Mouse (Mus musculus): ENCODE data around the gene Rabgef1. TPM values are rescaled to one million over a fixed set of nuclear protein-coding genes. Genes with fewer than 3 reads are reported as not detected.
"Not testable (repeated sequence)": the region's sequence is repeated elsewhere in the genome, so short reads cannot be mapped to it uniquely, and the experiment has no call there.

Gene Rabgef1
- polyA plus RNA-seq, 1 experiment from 2014 or later, result 24.4 TPM

- Histone ChIP-seq H3K9me3 (ENCODE audit: control insufficient read depth, low read length) (no peaks in the 10 kb centered on the region), H3K27ac (replicated peaks; ENCODE audit: low read depth, low read length) (peak overlapping the region; percentile 84), H3K27me3 (replicated peaks; ENCODE audit: control insufficient read depth, insufficient read depth, low read length) (no peaks in the 10 kb centered on the region), H3K4me2 (ENCODE audit: low read depth, low read length) (peak overlapping the region; percentile 85), H3K4me3 (ENCODE audit: low read depth, low read length) (peak overlapping the region; percentile 81), H3K4me1 (ENCODE audit: control insufficient read depth, insufficient read depth, low read length) (peaks cover 6% of the 10 kb centered on the region; the same call in 1 of the 2 replicates), H3K36me3 (ENCODE audit: control insufficient read depth, insufficient read depth, low read length) (peaks cover 38% of the 10 kb centered on the region), H3K9ac (ENCODE audit: low read depth, low read length) (peak overlapping the region; percentile 85)
- 19% methylated on average over 19 of the region's 19 CpGs for WGBS
- DNase-seq (ENCODE audit: low spot score) (peak; percentile 76), ATAC-seq (ENCODE audit: low read depth) (no peak)
Observed at GRCm38 (mm10) chr5:130254164-130255016, 82.8 kb downstream of the Rabgef1 start.

GRCm38 (mm10) chr5:130255017-130255720 is 83.6 kb downstream of the Rabgef1 start, which contains the start of the genes Sbds and Tyw1:
Gene Sbds (minus strand): TSS chr5:130255530.
Gene Tyw1 (plus strand): TSS chr5:130255619.
- Histone ChIP-seq H3K36me3 (ENCODE audit: control insufficient read depth, insufficient read depth, low read length) (peaks cover 32% of the 10 kb centered on the region), H3K9me3 (ENCODE audit: control insufficient read depth, low read length) (no peaks in the 10 kb centered on the region), H3K4me1 (ENCODE audit: control insufficient read depth, insufficient read depth, low read length) (peaks cover 6% of the 10 kb centered on the region; the same call in 1 of the 2 replicates), H3K4me3 (ENCODE audit: low read depth, low read length) (peak within 1 kb of the TSS; percentile 81), H3K27me3 (replicated peaks; ENCODE audit: control insufficient read depth, insufficient read depth, low read length) (no peaks in the 10 kb centered on the region), H3K4me2 (ENCODE audit: low read depth, low read length) (peak within 1 kb of the TSS; percentile 85), H3K9ac (ENCODE audit: low read depth, low read length) (peak within 1 kb of the TSS; percentile 85), H3K27ac (replicated peaks; ENCODE audit: low read depth, low read length) (peak within 1 kb of the TSS; percentile 84)
- ATAC-seq (ENCODE audit: low read depth) (peak; percentile 91), DNase-seq (ENCODE audit: low spot score) (peak; percentile 99)
- under 1% methylated on average over 43 of the region's 52 CpGs for WGBS

- peak overlapping the region; percentile 74 for H3K27ac ChIP-seq (replicated peaks; ENCODE audit: low read depth, low read length)
- peak overlapping the region; percentile 46 for H3K9ac ChIP-seq (ENCODE audit: low read depth, low read length)
- DNase-seq (ENCODE audit: low spot score), result peak; percentile 6
- WGBS, result 36% methylated on average over 20 of the region's 20 CpGs
- not testable (repeated sequence) for H3K4me1 ChIP-seq (ENCODE audit: control insufficient read depth, insufficient read depth, low read length); H3K27me3 ChIP-seq (replicated peaks; ENCODE audit: control insufficient read depth, insufficient read depth, low read length); ATAC-seq (ENCODE audit: low read depth); H3K9me3 ChIP-seq (ENCODE audit: control insufficient read depth, low read length)
- peak overlapping the region; percentile 85 for H3K4me2 ChIP-seq (ENCODE audit: low read depth, low read length)
- peak overlapping the region; percentile 81 for H3K4me3 ChIP-seq (ENCODE audit: low read depth, low read length)
- peaks cover 25% of the 10 kb centered on the region for H3K36me3 ChIP-seq (ENCODE audit: control insufficient read depth, insufficient read depth, low read length)
Observed at GRCm38 (mm10) chr5:130255799-130256525, 84.4 kb downstream of the Rabgef1 start.

GRCm38 (mm10) chr5:130256678-130257271 is 85.2 kb downstream of the Rabgef1 start:
- Histone ChIP-seq H3K27me3 (replicated peaks; ENCODE audit: control insufficient read depth, insufficient read depth, low read length) (no peaks in the 10 kb centered on the region), H3K36me3 (ENCODE audit: control insufficient read depth, insufficient read depth, low read length) (peaks cover 18% of the 10 kb centered on the region), H3K9me3 (ENCODE audit: control insufficient read depth, low read length) (no peaks in the 10 kb centered on the region), H3K27ac (replicated peaks; ENCODE audit: low read depth, low read length) (peak overlapping the region; percentile 80), H3K4me1 (ENCODE audit: control insufficient read depth, insufficient read depth, low read length) (peaks cover 6% of the 10 kb centered on the region; the same call in 1 of the 2 replicates), H3K4me2 (ENCODE audit: low read depth, low read length) (peak overlapping the region; percentile 85), H3K4me3 (ENCODE audit: low read depth, low read length) (peak overlapping the region; percentile 73), H3K9ac (ENCODE audit: low read depth, low read length) (peak overlapping the region; percentile 79)
- peak; percentile 97 for ATAC-seq (ENCODE audit: low read depth)
- WGBS, result under 1% methylated on average over 25 of the region's 25 CpGs
- peak; percentile 99 for DNase-seq (ENCODE audit: low spot score)

- Histone ChIP-seq H3K9ac (ENCODE audit: low read depth, low read length) (peak overlapping the region; percentile 79), H3K4me1 (ENCODE audit: control insufficient read depth, insufficient read depth, low read length) (peaks cover 6% of the 10 kb centered on the region; the same call in 1 of the 2 replicates), H3K36me3 (ENCODE audit: control insufficient read depth, insufficient read depth, low read length) (peaks cover 13% of the 10 kb centered on the region), H3K9me3 (ENCODE audit: control insufficient read depth, low read length) (no peaks in the 10 kb centered on the region), H3K4me2 (ENCODE audit: low read depth, low read length) (peak overlapping the region; percentile 85), H3K27ac (replicated peaks; ENCODE audit: low read depth, low read length) (peak overlapping the region; percentile 80), H3K27me3 (replicated peaks; ENCODE audit: control insufficient read depth, insufficient read depth, low read length) (no peaks in the 10 kb centered on the region), H3K4me3 (ENCODE audit: low read depth, low read length) (peak overlapping the region; percentile 73)
- DNase-seq (ENCODE audit: low spot score) (peak; percentile 4), ATAC-seq (ENCODE audit: low read depth) (no peak)
- 5% methylated on average over 8 of the region's 8 CpGs for WGBS
Observed at GRCm38 (mm10) chr5:130257303-130257702, 85.7 kb downstream of the Rabgef1 start.

- peaks cover 30% of the 10 kb centered on the region for H3K36me3 ChIP-seq (ENCODE audit: control insufficient read depth, insufficient read depth, low read length)
- no peak overlapping the region for H3K4me2 ChIP-seq (ENCODE audit: low read depth, low read length)
- no peak overlapping the region for H3K27ac ChIP-seq (replicated peaks; ENCODE audit: low read depth, low read length)
- DNase-seq (ENCODE audit: low spot score), result no peak
- WGBS, result 69% methylated on average over 11 of the region's 11 CpGs
- ATAC-seq (ENCODE audit: low read depth), result no peak
- H3K27me3 ChIP-seq (replicated peaks; ENCODE audit: control insufficient read depth, insufficient read depth, low read length), result no peaks in the 10 kb centered on the region
- no peaks in the 10 kb centered on the region for H3K9me3 ChIP-seq (ENCODE audit: control insufficient read depth, low read length)
- H3K9ac ChIP-seq (ENCODE audit: low read depth, low read length), result no peak overlapping the region
- H3K4me3 ChIP-seq (ENCODE audit: low read depth, low read length), result no peak overlapping the region
- H3K4me1 ChIP-seq (ENCODE audit: control insufficient read depth, insufficient read depth, low read length), result no peaks in the 10 kb centered on the region
Observed at GRCm38 (mm10) chr5:130263454-130263853, 91.9 kb downstream of the Rabgef1 start.
